Mouse (Mus musculus): Measurements from ENCODE around the gene Ryr3.

DNA sequence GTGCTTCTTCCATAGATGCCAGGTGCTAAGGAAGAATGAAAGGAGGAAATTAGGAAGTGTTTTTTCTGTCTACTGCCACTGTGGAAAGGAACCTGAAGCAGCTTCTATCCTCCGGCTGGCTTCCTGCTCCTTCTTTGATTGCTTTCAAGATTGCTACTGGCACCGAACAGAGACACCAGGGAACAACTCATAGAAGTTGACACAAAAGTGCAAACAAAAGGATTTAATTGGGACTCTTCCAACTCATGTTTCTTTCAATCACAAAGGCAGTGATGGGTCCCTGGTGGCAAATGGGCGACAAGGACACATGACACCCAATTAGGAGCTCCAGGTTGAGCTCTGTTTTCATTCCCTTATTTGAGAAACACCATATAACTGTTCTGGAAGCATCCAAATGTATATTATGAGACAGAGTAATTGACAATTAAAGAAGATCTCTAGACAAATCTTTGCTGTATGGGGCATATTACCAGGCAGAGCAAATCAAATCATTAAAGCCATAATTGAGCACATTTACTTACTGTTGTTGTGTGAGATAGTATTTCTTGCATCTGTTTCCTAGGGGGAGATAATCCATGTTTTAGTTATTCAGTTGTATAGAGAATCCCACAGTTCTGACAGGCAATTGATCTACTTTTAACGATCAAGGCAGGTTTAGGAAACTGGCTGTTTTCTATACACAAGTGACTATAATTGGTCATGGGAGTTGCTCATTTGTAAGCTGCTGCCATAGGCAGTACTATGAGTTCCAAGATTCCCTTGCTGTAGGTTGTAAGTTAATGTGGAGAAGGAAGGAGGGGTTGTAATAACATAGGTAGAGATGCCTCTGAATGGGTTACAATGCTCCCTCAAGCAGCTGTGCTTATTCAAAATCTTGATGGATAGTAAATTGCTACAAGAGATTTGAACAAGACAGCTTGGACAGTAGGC, 371.0 kb downstream of the Ryr3 start:
- no peak for TF ChIP-seq CTCF (IDR thresholded peaks at IDR 0.05; ENCODE audit: insufficient read depth, low read depth, low read length)
- TF ChIP-seq POLR2A (IDR thresholded peaks at IDR 0.05; ENCODE audit: insufficient read depth, low read depth, low read length), result no peak

Measured in olfactory bulb, adult 2 months (tissue).